Mouse (Mus musculus): ENCODE data around the gene Zfhx3.

Zfhx3 gene

GRCm38 (mm10) chr8:108742465-108742864, 800.0 kb downstream of the Zfhx3 start:
- DNase-seq (ENCODE audit: low spot score in 2 of 2) = no peak

GRCm38 (mm10) chr8:108743238-108743637, 800.8 kb downstream of the Zfhx3 start:
- DNase-seq (ENCODE audit: low spot score in 2 of 2) = no peak

- no peak for DNase-seq (ENCODE audit: low spot score in 2 of 2)
Measured at GRCm38 (mm10) chr8:108745551-108745950, 803.1 kb downstream of the Zfhx3 start.

- no peak for DNase-seq (ENCODE audit: low spot score in 2 of 2)
Measured at GRCm38 (mm10) chr8:108748095-108748494, 805.7 kb downstream of the Zfhx3 start.

GRCm38 (mm10) chr8:108748851-108749376, 806.5 kb downstream of the Zfhx3 start:
- peak; percentile 27 to 34 for DNase-seq (ENCODE audit: low spot score in 2 of 2)

- no peak for DNase-seq (ENCODE audit: low spot score in 2 of 2)
Measured at GRCm38 (mm10) chr8:108750806-108751205, 808.4 kb downstream of the Zfhx3 start.

- no peak for DNase-seq (ENCODE audit: low spot score in 2 of 2)
Measured at GRCm38 (mm10) chr8:108754556-108754955, 812.1 kb downstream of the Zfhx3 start.

GRCm38 (mm10) chr8:108755400-108756325, 813.2 kb downstream of the Zfhx3 start:
- DNase-seq (ENCODE audit: low spot score in 2 of 2) = no peak

GRCm38 (mm10) chr8:108759511-108760330, 817.3 kb downstream of the Zfhx3 start:
- DNase-seq (ENCODE audit: low spot score in 2 of 2) = peak; percentile 11 to 20

- DNase-seq (ENCODE audit: low spot score in 2 of 2) = no peak
Measured at GRCm38 (mm10) chr8:108760745-108761144, 818.3 kb downstream of the Zfhx3 start.

- no peak for DNase-seq (ENCODE audit: low spot score in 2 of 2)
Measured at GRCm38 (mm10) chr8:108762567-108762966, 820.1 kb downstream of the Zfhx3 start.

- DNase-seq (ENCODE audit: low spot score in 2 of 2) = no peak
Measured at GRCm38 (mm10) chr8:108764403-108765194, 822.2 kb downstream of the Zfhx3 start.

GRCm38 (mm10) chr8:108766102-108766501, 823.7 kb downstream of the Zfhx3 start:
- no peak for DNase-seq (ENCODE audit: low spot score in 2 of 2)

GRCm38 (mm10) chr8:108768051-108768450, 825.6 kb downstream of the Zfhx3 start:
- no peak for DNase-seq (ENCODE audit: low spot score in 2 of 2)

GRCm38 (mm10) chr8:108770334-108770733, 827.9 kb downstream of the Zfhx3 start:
- DNase-seq (ENCODE audit: low spot score in 2 of 2) = no peak

GRCm38 (mm10) chr8:108773436-108773835, 831.0 kb downstream of the Zfhx3 start:
- no peak for DNase-seq (ENCODE audit: low spot score in 2 of 2)

- no peak for DNase-seq (ENCODE audit: low spot score in 2 of 2)
Measured at GRCm38 (mm10) chr8:108778063-108778462, 835.6 kb downstream of the Zfhx3 start.

GRCm38 (mm10) chr8:108778551-108778950, 836.1 kb downstream of the Zfhx3 start:
- DNase-seq (ENCODE audit: low spot score in 2 of 2) = no peak

GRCm38 (mm10) chr8:108780766-108781165, 838.3 kb downstream of the Zfhx3 start:
- no peak for DNase-seq (ENCODE audit: low spot score in 2 of 2)

- peak in 1 of 2 experiments; percentile 18 for DNase-seq (ENCODE audit: low spot score in 2 of 2)
Measured at GRCm38 (mm10) chr8:108781192-108781591, 838.7 kb downstream of the Zfhx3 start.

GRCm38 (mm10) chr8:108783155-108783554, 840.7 kb downstream of the Zfhx3 start:
- DNase-seq (ENCODE audit: low spot score in 2 of 2) = no peak
